Mouse (Mus musculus): ENCODE results near the gene Omt2a. TPM values are rescaled to one million over a fixed set of nuclear protein-coding genes. Genes with fewer than 3 reads are reported as not detected.
"Not testable (repeated sequence)": the region's sequence is repeated elsewhere in the genome, so short reads cannot be mapped to it uniquely, and the experiment has no call there.

The Omt2a gene
- polyA plus RNA-seq, 1 experiment from 2014 or later, result not detected

DNA sequence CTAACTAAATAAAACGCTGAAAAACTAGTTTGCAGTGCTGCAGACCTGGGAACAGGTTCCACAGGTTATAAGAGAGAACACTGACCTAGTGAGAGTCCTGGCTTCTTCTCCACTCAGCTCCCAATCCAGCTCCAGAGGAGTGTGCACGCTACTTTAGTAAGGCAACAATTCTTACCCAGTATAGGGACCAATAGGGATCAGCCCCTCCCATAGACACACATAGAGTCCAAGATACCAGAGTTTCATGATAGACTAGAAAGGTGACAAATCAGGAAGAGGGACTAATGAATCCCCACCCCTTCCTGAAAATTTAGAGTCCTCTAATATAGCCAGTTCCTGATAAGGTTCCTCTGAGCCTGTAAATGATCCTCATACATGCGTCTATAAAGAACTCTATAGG is 32.4 kb upstream of the Omt2a start:
- no peak overlapping the region for H3K4me2 ChIP-seq (replicated peaks)
- WGBS, result 66% methylated on average over 3 of the region's 3 CpGs
- no peak overlapping the region for H3K9ac ChIP-seq
- ATAC-seq (ENCODE audit: insufficient number of reproducible peaks, insufficient read depth, low FRiP score, low TSS enrichment), result no peak
- H3K27me3 ChIP-seq, result no peaks in the 10 kb centered on the region
- H3K9me3 ChIP-seq, result no peaks in the 10 kb centered on the region
- H3K4me3 ChIP-seq, result no peak overlapping the region
- H3K4me1 ChIP-seq, result no peaks in the 10 kb centered on the region
- H3K27ac ChIP-seq, result no peak overlapping the region
- no peaks in the 10 kb centered on the region for H3K36me3 ChIP-seq

DNA sequence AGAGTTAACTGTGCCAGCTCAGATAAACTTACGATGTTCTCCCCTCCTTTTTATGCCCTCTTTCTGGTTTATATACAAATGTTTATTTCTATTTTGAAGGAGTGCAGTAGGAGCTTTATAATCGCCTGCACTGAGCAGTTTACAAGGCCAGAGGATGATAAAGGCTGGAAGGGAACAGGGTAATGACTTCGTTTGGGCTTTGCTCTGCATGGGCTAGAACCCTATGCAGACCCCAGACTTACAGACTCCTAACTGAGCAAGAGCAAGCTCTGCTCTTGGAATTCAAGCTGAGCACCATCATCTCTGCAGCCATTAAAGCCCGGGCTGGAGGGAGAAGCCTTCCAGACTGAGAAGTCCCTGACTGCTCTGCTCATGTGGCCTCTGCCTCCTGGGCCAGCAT is 30.6 kb upstream of the Omt2a start:
- H3K4me2 ChIP-seq (replicated peaks); H3K9me3 ChIP-seq; H3K27ac ChIP-seq; H3K4me3 ChIP-seq; ATAC-seq (ENCODE audit: insufficient number of reproducible peaks, insufficient read depth, low FRiP score, low TSS enrichment); H3K9ac ChIP-seq; H3K36me3 ChIP-seq; H3K4me1 ChIP-seq; H3K27me3 ChIP-seq: not testable (repeated sequence)
- WGBS, result 67% methylated on average over 4 of the region's 4 CpGs

DNA sequence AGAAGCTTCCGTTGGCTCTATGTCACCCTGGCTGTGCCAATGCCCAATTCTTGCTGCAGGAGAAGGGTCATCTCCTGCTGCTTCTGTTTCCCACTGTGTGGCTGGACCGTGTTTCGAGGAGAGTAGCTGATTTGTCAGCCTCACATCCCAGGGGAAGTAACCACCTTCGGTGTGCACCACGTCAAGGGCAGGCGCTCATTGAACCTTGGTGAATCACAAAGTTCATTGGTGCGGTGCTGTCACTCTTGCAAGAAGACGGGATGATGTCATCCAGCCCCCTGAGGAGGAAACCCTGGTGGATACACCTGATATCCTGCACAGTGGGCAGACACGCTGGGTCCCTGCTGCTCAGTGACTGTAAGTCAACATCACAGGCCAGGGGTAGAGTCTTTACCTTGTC is 28.5 kb upstream of the Omt2a start:
- H3K9ac ChIP-seq; H3K36me3 ChIP-seq; ATAC-seq (ENCODE audit: insufficient number of reproducible peaks, insufficient read depth, low FRiP score, low TSS enrichment); H3K4me3 ChIP-seq; H3K4me1 ChIP-seq; H3K4me2 ChIP-seq (replicated peaks); H3K27ac ChIP-seq; H3K9me3 ChIP-seq; H3K27me3 ChIP-seq: not testable (repeated sequence)
- WGBS, result 87% methylated on average over 9 of the region's 9 CpGs

DNA sequence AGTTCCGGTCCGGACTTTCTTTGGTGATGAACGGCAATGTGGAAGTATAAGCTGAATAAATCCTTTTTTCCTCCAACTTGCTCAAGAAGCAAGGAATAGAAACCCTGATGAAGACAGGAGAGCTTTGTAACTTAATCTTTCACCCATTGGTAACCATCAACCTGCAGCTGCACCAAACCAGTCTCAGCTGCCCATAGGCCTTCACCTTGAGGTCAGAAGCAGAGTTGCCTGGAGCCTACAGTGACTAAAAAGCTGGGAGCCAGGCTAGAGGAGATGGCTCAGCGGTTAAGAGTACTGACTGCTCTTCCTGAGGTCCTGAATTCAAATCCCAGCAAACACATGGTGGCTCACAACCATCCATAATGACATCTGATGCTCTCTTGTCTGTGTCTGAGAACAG is 27.9 kb upstream of the Omt2a start:
- H3K9me3 ChIP-seq; H3K27me3 ChIP-seq; H3K36me3 ChIP-seq; H3K4me3 ChIP-seq; H3K4me2 ChIP-seq (replicated peaks); H3K9ac ChIP-seq; H3K4me1 ChIP-seq; ATAC-seq (ENCODE audit: insufficient number of reproducible peaks, insufficient read depth, low FRiP score, low TSS enrichment); H3K27ac ChIP-seq: not testable (repeated sequence)
- 86% methylated on average over 4 of the region's 4 CpGs for WGBS

DNA sequence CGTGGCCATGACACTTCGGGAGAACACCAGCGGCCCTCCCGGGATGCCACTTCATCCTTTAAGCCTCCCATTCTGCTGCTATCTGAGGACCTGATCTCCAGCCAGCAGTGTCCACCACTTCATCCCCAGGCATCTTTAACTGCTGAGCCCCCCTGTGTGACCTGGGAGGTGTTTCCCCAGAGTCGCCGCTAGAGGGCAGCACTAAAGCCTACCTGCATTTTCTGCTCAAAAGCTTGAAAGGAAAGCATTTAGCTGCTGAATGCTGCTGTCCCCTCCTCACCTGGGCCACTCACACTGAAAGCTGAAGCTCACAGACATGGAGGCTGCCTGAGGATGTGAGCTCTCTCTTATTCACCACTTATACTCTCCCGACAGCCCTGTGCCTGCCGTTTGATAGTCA is 25.7 kb upstream of the Omt2a start:
- H3K27me3 ChIP-seq; H3K4me1 ChIP-seq; H3K27ac ChIP-seq; H3K4me2 ChIP-seq (replicated peaks); H3K9ac ChIP-seq; H3K36me3 ChIP-seq; H3K9me3 ChIP-seq; ATAC-seq (ENCODE audit: insufficient number of reproducible peaks, insufficient read depth, low FRiP score, low TSS enrichment); H3K4me3 ChIP-seq: not testable (repeated sequence)
- 18% methylated on average over 8 of the region's 8 CpGs for WGBS

DNA sequence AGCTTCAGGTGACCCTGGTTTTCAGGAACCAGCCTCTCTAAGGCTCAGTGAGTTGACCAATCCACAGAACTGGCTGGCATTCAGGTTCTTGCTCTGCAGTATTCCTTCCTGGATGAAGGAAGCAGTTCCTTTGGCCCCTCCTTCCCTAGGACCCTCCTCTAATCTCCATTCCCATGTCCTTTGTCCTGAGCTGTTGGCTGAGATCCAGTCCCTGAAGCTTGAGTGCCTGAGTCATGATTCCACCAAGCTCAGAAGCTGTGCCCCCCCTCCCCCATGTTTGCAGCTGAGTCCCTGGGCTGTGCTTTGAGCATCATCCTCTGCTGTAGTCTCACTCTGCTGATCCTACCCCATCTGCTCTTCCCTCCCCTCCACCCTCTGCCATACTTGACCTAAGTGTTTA is 22.5 kb upstream of the Omt2a start:
- not testable (repeated sequence) for ATAC-seq (ENCODE audit: insufficient number of reproducible peaks, insufficient read depth, low FRiP score, low TSS enrichment); H3K36me3 ChIP-seq; H3K27me3 ChIP-seq; H3K9ac ChIP-seq; H3K9me3 ChIP-seq; H3K27ac ChIP-seq; H3K4me1 ChIP-seq; H3K4me2 ChIP-seq (replicated peaks); H3K4me3 ChIP-seq

DNA sequence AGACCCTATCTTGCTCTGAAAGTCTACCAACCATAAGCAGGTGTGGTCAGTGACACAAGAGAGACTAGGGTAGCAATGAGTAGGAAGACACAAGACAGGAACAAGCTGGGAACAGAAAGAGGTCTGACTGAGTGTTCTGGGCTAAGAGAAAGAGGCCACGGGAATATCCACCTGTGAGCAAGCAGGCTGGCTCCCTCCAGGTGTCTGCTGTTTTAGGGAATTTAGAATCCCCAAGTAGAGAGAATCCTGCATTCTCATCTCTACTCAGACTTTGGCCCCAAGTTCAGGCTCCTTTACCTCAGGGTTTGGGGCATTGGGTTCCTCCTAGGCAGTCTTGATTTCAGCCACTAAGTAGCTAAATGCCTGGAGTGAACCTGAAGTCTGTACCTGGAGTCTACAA is 12.7 kb upstream of the Omt2a start, which contains the start of gene Omt2b:
Omt2b (plus strand) TSS at position 301 of the 400 bp plus-strand sequence.
- not testable (repeated sequence) for H3K9me3 ChIP-seq; ATAC-seq (ENCODE audit: insufficient number of reproducible peaks, insufficient read depth, low FRiP score, low TSS enrichment); H3K27ac ChIP-seq; H3K36me3 ChIP-seq; H3K4me2 ChIP-seq (replicated peaks); H3K27me3 ChIP-seq; H3K4me1 ChIP-seq; H3K4me3 ChIP-seq; H3K9ac ChIP-seq
- 79% methylated on average over 1 of the region's 1 CpGs for whole genome bisulfite sequencing

DNA sequence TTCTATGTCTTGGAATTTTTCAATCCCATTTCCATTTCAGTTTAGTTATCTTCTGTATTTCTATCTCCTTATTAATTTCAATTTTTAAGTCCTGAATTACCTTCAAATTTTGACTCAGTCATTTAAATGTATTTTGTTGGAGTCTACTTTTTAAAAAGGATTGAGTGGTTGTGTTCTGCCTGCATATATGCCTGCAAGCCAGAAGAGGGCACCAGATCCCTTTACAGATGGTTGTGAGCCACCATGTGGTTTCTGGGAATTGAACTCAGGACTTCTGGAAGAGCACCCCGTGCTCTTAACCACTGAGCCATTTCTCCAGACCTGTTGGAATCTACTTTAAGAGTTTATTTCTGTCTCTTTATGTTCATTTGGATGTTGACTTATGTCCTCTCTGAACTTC is 4.9 kb upstream of the Omt2a start:
- no peak overlapping the region for H3K4me3 ChIP-seq
- no peak overlapping the region for H3K9ac ChIP-seq
- whole genome bisulfite sequencing, result 22% methylated on average over 1 of the region's 1 CpGs
- no peak for ATAC-seq (ENCODE audit: insufficient number of reproducible peaks, insufficient read depth, low FRiP score, low TSS enrichment)
- no peak overlapping the region for H3K27ac ChIP-seq
- no peaks in the 10 kb centered on the region for H3K36me3 ChIP-seq
- H3K4me1 ChIP-seq, result no peaks in the 10 kb centered on the region
- no peak overlapping the region for H3K4me2 ChIP-seq (replicated peaks)
- H3K9me3 ChIP-seq, result no peaks in the 10 kb centered on the region
- no peaks in the 10 kb centered on the region for H3K27me3 ChIP-seq

DNA sequence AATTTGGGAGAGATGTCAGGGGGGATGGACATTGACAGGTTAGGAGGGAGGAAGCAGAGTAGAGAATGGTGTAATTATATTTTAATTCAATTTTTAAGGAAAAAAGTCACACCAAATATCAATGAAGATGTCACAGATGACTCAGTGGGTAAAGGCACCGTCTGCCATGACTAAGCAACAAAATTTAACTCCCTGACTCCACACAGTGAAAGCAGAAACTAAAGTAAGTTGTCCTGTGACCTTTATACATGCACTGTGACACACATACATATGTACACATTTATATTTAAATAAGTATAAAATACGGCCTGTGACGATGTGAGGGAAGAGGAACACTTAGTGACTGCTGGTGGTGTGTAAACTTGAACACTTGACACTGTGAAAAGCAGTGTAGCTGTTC is 6.5 kb downstream of the Omt2a start:
- not testable (repeated sequence) for H3K9ac ChIP-seq; H3K4me1 ChIP-seq; H3K4me2 ChIP-seq (replicated peaks); H3K36me3 ChIP-seq; H3K27me3 ChIP-seq; H3K9me3 ChIP-seq; ATAC-seq (ENCODE audit: insufficient number of reproducible peaks, insufficient read depth, low FRiP score, low TSS enrichment); H3K4me3 ChIP-seq; H3K27ac ChIP-seq
- 74% methylated on average over 3 of the region's 3 CpGs for WGBS

DNA sequence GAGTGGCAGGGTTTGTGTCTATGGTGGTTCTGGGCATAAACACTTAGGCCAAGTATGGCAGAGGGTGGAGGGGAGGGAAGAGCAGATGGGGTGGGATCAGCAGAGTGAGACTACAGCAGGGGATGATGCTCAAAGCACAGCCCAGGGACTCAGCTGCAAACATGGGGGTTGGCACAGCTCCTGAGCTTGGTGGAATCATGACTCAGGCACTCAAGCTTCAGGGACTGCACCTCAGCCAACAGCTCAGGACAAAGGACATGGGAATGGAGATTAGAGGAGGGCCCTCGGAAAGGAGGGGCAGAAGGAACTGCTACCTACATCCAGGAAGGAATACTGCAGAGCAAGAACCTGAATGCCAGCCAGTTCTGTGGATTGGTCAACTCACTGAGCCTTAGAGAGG is 15.5 kb downstream of the Omt2a start:
- H3K27me3 ChIP-seq; H3K9me3 ChIP-seq; H3K27ac ChIP-seq; H3K4me2 ChIP-seq (replicated peaks); H3K4me3 ChIP-seq; ATAC-seq (ENCODE audit: insufficient number of reproducible peaks, insufficient read depth, low FRiP score, low TSS enrichment); H3K36me3 ChIP-seq; H3K9ac ChIP-seq; H3K4me1 ChIP-seq: not testable (repeated sequence)
- WGBS, result 63% methylated on average over 1 of the region's 1 CpGs

DNA sequence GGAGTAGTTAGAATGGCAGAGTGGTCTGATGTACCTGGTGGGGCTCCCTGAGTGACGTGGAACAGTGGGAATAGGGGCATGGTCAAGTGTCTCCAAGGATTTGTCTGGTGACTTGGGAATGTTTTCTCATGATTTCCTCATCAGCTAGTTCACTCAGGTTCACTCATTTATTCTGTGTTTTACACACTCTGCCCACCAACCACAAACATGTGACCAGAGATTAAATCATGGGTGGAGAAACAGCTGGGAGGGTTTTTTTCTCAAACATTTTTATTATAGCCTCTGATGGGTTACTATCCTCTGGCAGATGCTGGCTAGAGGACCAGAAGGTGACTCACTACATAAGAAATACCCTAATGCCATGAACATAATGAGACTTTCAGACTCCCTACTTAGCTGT is 16.4 kb downstream of the Omt2a start:
- Histone ChIP-seq H3K4me1 (no peaks in the 10 kb centered on the region), H3K36me3 (no peaks in the 10 kb centered on the region), H3K9ac (no peak overlapping the region), H3K27me3 (no peaks in the 10 kb centered on the region), H3K9me3 (no peaks in the 10 kb centered on the region), H3K4me2 (replicated peaks) (no peak overlapping the region), H3K4me3 (no peak overlapping the region), H3K27ac (no peak overlapping the region)
- no peak for ATAC-seq (ENCODE audit: insufficient number of reproducible peaks, insufficient read depth, low FRiP score, low TSS enrichment)
- 73% methylated on average over 1 of the region's 1 CpGs for WGBS

DNA sequence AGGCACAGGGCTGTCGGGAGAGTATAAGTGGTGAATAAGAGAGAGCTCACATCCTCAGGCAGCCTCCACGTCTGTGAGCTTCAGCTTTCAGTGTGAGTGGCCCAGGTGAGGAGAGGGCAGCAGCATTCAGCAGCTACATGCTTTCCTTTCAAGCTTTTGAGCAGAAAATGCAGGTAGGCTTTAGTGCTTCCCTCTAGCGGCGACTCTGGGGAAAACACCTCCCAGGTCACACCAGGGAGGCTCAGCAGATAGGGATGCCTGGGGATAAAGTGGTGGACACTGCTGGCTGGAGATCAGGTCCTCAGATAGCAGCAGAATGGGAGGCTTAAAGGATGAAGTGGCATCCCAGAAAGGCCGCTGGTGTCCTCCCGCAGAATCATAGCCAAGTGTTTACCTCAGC is 18.5 kb downstream of the Omt2a start:
- not testable (repeated sequence) for H3K4me3 ChIP-seq; H3K4me2 ChIP-seq (replicated peaks); H3K27ac ChIP-seq; H3K36me3 ChIP-seq; ATAC-seq (ENCODE audit: insufficient number of reproducible peaks, insufficient read depth, low FRiP score, low TSS enrichment); H3K9ac ChIP-seq; H3K27me3 ChIP-seq; H3K4me1 ChIP-seq; H3K9me3 ChIP-seq
- 12% methylated on average over 6 of the region's 6 CpGs for whole genome bisulfite sequencing

DNA sequence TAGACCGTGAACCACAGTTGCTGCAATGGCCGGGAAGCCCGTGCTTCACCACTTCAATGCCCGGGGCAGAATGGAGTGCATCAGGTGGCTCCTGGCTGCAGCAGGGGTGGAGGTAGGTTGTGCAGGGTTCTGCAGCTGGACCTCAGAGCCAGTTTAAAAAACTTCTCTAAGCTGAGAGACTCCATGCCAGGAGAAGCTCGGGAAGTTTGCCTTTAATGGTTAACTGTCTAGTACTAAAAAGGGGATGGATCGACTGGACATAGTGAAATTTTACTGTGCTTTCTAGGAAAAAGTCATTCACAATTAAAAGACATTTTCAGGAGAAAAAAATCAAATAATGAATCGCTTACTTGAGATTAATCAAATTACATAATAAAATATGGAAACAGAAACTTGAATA is 19.8 kb downstream of the Omt2a start:
- 76% methylated on average over 7 of the region's 7 CpGs for WGBS

More for the DNA sequence above, 19.8 kb downstream of the Omt2a start:
- not testable (repeated sequence) for H3K9me3 ChIP-seq; H3K27me3 ChIP-seq; H3K4me1 ChIP-seq; H3K9ac ChIP-seq; H3K36me3 ChIP-seq; ATAC-seq (ENCODE audit: insufficient number of reproducible peaks, insufficient read depth, low FRiP score, low TSS enrichment); H3K4me3 ChIP-seq; H3K4me2 ChIP-seq (replicated peaks); H3K27ac ChIP-seq
